Mouse (Mus musculus) gastrocnemius, postnatal 10 days (tissue): Measurements from ENCODE around the gene Rragd. TPM values are rescaled to one million over a fixed set of nuclear protein-coding genes. Genes with fewer than 3 reads are reported as not detected.
A peak's percentile ranks its signal among the peaks of the same experiment; 100 is the strongest.
"Not testable (repeated sequence)": the region's sequence is repeated elsewhere in the genome, so short reads cannot be mapped to it uniquely, and the experiment has no call there.

ENCODE experiments used
- DNase-seq: peaks from one replicate; pipeline ENCODE4 v3.0.0; 2021; ENCODE audit warnings: mixed read lengths
- long read RNA-seq, 2 experiments: library from polyadenylated mRNA; stranded (forward); transcript quantifications; one replicate each; pipeline ENCODE4 v2.0.0; 2021
- total RNA-seq, 2 experiments: library from RNA; stranded (reverse); gene quantifications; 2 replicates each; pipeline ENCODE4 v1.2.3; 2021

Gene Rragd
- total RNA-seq: 10 to 100 TPM; 85.6 to 93.7 TPM
- long read RNA-seq, experiment 1, full-length matches to known transcripts: 44 of 58 reads
- long read RNA-seq, experiment 1, partial matches to known transcripts: 1 of 58 reads
- long read RNA-seq, experiment 1, other reads (novel, unspliced or antisense): 13 of 58 reads
- long read RNA-seq, experiment 2, full-length matches to known transcripts: 59 of 77 reads
- long read RNA-seq, experiment 2, partial matches to known transcripts: 2 of 77 reads
- long read RNA-seq, experiment 2, other reads (novel, unspliced or antisense): 16 of 77 reads

GRCm38 (mm10) chr4:32982716-32983175 lies at the start of gene Rragd:
Rragd (plus strand) TSS chr4:32983037.
- DNase-seq: peak; percentile 37

GRCm38 (mm10) chr4:32936762-32937341 lies 46.0 kb upstream of the Rragd start:
- DNase-seq: no peak

GRCm38 (mm10) chr4:32939521-32939920 lies 43.3 kb upstream of the Rragd start:
- DNase-seq: no peak

- DNase-seq: no peak
These were observed 42.9 kb upstream of the Rragd start for GRCm38 (mm10) chr4:32939964-32940363.

GRCm38 (mm10) chr4:32940984-32941383 lies 41.9 kb upstream of the Rragd start:
- no peak for DNase-seq

- DNase-seq: no peak
These were observed 35.2 kb upstream of the Rragd start for GRCm38 (mm10) chr4:32947631-32948030.

- DNase-seq: no peak
These were observed 34.1 kb upstream of the Rragd start for GRCm38 (mm10) chr4:32948696-32949095.

- DNase-seq: peak; percentile 87
These were observed 32.3 kb upstream of the Rragd start, which contains the start of gene Ankrd6 for GRCm38 (mm10) chr4:32950356-32951034. Ankrd6 (minus strand) TSS chr4:32950841.

GRCm38 (mm10) chr4:32951035-32951940 lies 31.5 kb upstream of the Rragd start:
- no peak for DNase-seq

- DNase-seq: no peak
These were observed 30.2 kb upstream of the Rragd start for GRCm38 (mm10) chr4:32952681-32953080.

GRCm38 (mm10) chr4:32956423-32956822 lies 26.4 kb upstream of the Rragd start:
- no peak for DNase-seq

GRCm38 (mm10) chr4:32961394-32961793 lies 21.4 kb upstream of the Rragd start:
- DNase-seq: no peak

GRCm38 (mm10) chr4:32964619-32965018 lies 18.2 kb upstream of the Rragd start:
- DNase-seq: not testable (repeated sequence)

- DNase-seq: no peak
These were observed 5.5 kb upstream of the Rragd start for GRCm38 (mm10) chr4:32977331-32977730.

- DNase-seq: no peak
These were observed 2.8 kb upstream of the Rragd start for GRCm38 (mm10) chr4:32980061-32980460.

GRCm38 (mm10) chr4:32981617-32982016 lies 1.2 kb upstream of the Rragd start:
- no peak for DNase-seq

- DNase-seq: no peak
These were observed 659 bp upstream of the Rragd start for GRCm38 (mm10) chr4:32982041-32982715.

- peak; percentile 73 for DNase-seq
These were observed 629 bp downstream of the Rragd start for GRCm38 (mm10) chr4:32983176-32984155.

- no peak for DNase-seq
These were observed 1.4 kb downstream of the Rragd start for GRCm38 (mm10) chr4:32984242-32984641.
